Mouse (Mus musculus) retina, postnatal 7 days (tissue): Measurements from ENCODE around the gene Hoxa2.

Experiments used
- DNase-seq: peaks from one replicate; pipeline ENCODE4 v3.0.0-alpha.2; 2012; ENCODE audit warnings: low read depth, low spot score

The Hoxa2 gene

DNA sequence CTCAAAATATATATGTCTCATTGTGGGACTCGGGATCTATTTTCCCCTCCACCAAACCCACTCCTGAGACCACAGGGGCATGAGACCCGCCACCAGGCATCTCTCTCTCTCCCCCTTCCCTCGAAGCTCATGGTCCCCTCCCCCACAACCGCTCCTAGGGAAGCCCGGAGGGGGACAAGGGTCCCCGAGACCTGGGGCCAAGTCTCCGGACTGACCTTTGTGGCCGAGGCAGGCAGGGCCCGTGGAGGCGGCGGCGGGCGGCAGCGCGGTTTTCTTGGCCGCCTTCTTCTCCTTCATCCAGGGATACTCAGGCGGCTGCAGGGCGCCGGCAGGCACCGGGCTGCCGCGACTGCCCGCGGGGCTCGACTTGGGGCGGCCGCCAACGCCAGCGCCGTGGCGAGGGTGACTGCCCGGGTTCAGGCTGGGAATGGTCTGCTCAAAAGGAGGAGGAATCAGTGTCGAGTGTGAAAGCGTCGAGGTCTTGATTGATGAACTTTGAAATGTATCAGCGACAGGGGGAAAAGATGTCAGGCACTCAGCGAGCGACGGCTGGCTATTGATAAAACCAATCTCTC lies 493 bp downstream of the Hoxa2 start:
- DNase-seq = no peak

GRCm38 (mm10) chr6:52163366-52164031 lies 1.1 kb downstream of the Hoxa2 start:
- DNase-seq = no peak

GRCm38 (mm10) chr6:52162611-52163365 lies 1.8 kb downstream of the Hoxa2 start:
- no peak for DNase-seq

- DNase-seq = no peak
Measured at GRCm38 (mm10) chr6:52162093-52162380, 2.6 kb downstream of the Hoxa2 start.

DNA sequence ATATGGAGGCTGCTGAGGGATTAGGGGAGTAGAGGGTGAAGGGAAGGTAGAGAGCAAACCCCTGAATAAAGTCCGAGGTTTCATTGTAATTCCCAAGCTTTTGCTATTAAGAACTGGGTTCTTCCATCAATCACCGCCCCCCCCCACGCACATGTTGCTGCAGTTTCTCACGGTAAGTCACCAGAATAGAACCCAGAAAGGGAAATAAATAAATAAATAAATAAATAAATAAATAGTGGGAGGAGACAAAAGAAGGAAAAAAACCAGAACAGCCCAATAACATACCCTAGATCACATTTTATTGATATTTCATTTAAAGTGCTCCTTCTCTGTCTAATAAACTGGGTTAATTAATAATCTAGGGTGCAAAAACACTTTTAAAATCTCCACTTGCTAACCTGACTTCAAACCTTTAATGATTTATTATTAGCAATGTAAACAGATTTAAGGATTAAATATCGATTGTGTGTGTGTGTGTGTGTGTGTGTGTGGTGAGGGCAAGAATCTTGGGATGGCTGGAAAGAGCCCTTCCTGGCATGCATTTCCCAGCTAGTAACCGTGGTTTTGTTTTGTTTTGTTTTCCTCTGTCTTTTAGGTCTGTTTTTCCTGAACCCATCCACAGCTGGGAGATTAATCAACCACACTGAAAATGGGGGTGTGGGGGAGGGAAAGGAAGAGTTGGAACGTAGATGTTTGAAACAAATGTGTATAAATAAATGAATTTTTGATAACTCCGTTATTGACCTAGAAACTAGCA lies 3.1 kb downstream of the Hoxa2 start:
- no peak for DNase-seq

- no peak for DNase-seq
Measured at GRCm38 (mm10) chr6:52160511-52161335, 3.9 kb downstream of the Hoxa2 start.

DNA sequence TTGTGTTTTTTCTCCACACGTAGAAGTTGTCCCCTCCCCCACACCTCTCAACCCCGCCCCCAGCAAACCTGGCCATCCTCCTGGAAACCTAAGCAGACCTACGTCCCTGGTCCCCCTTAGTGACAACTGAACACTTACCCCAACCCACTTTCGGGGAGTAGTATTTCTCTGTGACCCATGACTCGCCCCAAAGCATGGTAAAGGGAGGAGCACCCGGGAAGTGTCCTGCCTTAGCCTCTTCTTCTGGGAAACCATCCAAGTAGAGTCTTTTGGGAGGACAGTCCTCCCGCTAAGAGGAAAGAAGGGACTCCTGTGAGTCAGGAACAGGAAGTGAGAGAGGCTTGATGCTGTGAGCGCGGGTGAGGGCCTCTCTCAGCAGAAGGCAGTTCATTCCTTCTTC lies 4.7 kb downstream of the Hoxa2 start:
- DNase-seq = no peak

- no peak for DNase-seq
Measured at GRCm38 (mm10) chr6:52159164-52159761, 5.4 kb downstream of the Hoxa2 start.

DNA sequence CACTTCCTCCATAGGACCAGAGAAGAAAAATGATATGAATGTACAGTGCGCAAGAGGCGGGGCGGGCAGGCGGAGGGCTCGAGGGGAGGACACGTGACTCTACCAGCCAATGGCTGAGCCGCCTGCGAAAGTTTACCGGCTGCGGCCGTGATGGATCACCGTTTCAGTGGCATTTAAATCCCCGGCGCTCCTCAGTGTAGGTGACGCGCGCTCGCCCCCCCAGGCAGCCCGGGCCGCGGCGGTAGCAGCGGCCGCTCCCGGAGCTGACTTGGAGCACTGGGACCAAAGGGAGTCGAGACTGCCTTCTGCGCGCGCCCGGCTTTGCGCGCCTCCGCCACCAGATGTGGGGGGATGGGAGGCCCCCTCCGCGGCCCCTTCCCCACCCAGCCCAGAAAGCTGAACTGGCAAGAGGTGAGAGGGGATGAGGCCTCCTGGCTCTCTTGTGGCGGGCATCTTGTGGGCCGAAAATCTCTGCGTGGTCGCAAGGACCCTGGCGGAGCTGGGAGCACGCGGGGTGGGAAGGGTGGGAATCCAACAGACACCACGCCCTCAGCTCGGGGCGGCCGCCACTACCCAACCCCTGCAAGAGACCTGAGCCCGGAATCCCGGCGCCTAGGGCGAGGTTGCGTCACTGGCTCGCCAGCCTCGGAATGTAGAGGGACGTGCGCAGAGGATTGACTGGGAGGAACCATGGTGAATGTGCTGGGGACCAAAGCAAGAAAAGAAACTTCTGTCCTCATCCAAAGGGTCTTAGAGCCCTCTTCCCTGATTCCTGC lies 6.2 kb downstream of the Hoxa2 start, which contains the start of gene Hoxa1:
TSS of gene Hoxa1 (minus strand) at position 42 of the 776 bp plus-strand sequence.
- no peak for DNase-seq

- no peak for DNase-seq
Measured at GRCm38 (mm10) chr6:52157466-52158275, 7.0 kb downstream of the Hoxa2 start.

DNA sequence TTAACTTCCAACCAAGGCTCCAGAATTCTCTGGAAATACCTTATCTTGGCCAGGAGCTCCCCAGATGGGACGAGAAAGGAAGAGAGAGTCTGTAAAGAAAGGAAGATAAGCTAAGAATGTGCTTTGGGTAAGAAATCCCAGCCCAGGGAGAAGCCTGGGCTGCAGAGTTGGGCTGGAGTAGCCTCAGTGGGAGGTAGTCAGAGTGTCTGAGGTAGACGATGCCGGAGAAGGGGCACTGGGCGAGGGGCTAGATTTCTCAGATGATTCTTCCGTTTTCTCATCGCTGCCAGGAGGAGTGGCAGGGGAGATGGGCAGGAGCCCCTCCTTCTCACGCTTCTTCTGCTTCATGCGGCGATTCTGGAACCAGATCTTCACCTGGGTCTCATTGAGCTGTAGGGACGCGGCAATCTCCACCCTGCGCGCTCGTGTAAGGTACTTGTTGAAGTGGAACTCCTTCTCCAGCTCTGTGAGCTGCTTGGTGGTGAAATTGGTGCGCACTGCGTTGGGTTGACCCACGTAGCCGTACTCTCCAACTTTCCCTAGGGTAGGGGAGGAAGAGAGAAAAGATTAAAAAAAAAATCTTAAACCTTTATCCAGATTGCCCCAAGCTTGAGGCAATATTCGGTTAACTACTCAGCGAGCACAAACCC lies 8.0 kb downstream of the Hoxa2 start:
- no peak for DNase-seq

GRCm38 (mm10) chr6:52155471-52155870 lies 9.2 kb downstream of the Hoxa2 start:
- DNase-seq = no peak

GRCm38 (mm10) chr6:52154044-52154443 lies 10.6 kb downstream of the Hoxa2 start:
- DNase-seq = no peak

- no peak for DNase-seq
Measured at GRCm38 (mm10) chr6:52153270-52153669, 11.4 kb downstream of the Hoxa2 start.

GRCm38 (mm10) chr6:52152226-52153193 lies 12.1 kb downstream of the Hoxa2 start:
- DNase-seq = no peak

GRCm38 (mm10) chr6:52151571-52151970 lies 13.1 kb downstream of the Hoxa2 start:
- DNase-seq = no peak

GRCm38 (mm10) chr6:52150401-52150966 lies 14.1 kb downstream of the Hoxa2 start:
- no peak for DNase-seq
